In the genomic region with DNA sequence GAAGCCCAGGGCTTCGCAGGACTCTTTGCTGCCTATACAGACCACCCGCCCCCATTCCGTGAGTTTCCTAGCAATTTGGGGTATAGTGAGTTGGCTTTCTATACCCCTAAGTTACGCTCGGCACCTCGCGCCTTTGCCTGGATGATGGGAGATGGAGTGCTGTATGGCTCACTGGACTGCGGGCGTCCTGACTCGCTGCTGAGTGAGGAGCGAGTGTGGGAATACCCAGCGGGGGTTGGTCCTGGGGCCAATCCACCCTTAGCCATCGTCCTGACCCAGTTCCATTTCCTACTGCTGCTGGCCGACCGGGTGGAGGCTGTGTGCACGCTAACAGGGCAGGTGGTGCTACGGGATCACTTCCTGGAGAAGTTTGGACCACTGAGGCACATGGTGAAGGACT, we compare ENCODE assay signal across 18 mouse cellular contexts. TPM values are rescaled to one million over a fixed set of nuclear protein-coding genes. Genes with fewer than 3 reads are reported as not detected.
"Had no signal": no experiment of that assay in that cellular context is flagged by ENCODE, and none has a peak within 500 bp of the region (broad histone marks: within the 10 kb centered on the region; RNA-seq: fewer than 3 reads in every experiment).

No protein-coding gene starts in this region.

- ATAC-seq: liver, postnatal 0 days; lung, postnatal 0 days had no signal

- H3K9me3 ChIP-seq: kidney, embryonic 15.5 days; limb, embryonic 12.5 days; limb, embryonic 15.5 days had no signal

- H3K27ac ChIP-seq: kidney, embryonic 15.5 days; limb, embryonic 12.5 days; limb, embryonic 15.5 days; liver, embryonic 14.5 days; macrophage; stomach, postnatal 0 days had no signal

- DNase-seq: kidney, postnatal 10 days; layer of hippocampus, postnatal 36 days; left cerebral cortex, postnatal 4 days; liver, postnatal 0 days; lung, embryonic 14.5 days; midbrain, embryonic 14.5 days; thymus, adult 2 months; thymus, postnatal 14 days; thymus, postnatal 4 days had no signal

- H3K27me3 ChIP-seq: kidney, embryonic 15.5 days; limb, embryonic 12.5 days; limb, embryonic 15.5 days had no signal

- H3K9ac ChIP-seq: kidney, embryonic 15.5 days; limb, embryonic 12.5 days; limb, embryonic 15.5 days; liver, embryonic 14.5 days; liver, postnatal 0 days; lung, embryonic 14.5 days had no signal

- H3K4me3 ChIP-seq: kidney, embryonic 15.5 days; limb, embryonic 12.5 days; limb, embryonic 15.5 days had no signal

RNA-seq across cellular contexts. Expression of a gene that starts 22.2 kb away (rescaled TPM):
- total RNA-seq: megakaryocyte-erythroid progenitor cell, adult 5-6 weeks had no signal
- polyA plus RNA-seq: liver, embryonic 11.5 days; liver, postnatal 0 days had no signal

RNA-seq across cellular contexts. Expression of a gene that starts 32.3 kb away (rescaled TPM):
- total RNA-seq: megakaryocyte-erythroid progenitor cell, adult 5-6 weeks had no signal
- polyA plus RNA-seq: macrophage had no signal

RNA-seq across cellular contexts. Expression of a gene that starts 56.1 kb away (rescaled TPM):
- total RNA-seq: megakaryocyte-erythroid progenitor cell, adult 5-6 weeks had no signal

RNA-seq across cellular contexts. Expression of a gene that starts 57.7 kb away (rescaled TPM):
- total RNA-seq: megakaryocyte-erythroid progenitor cell, adult 5-6 weeks had no signal
